Mouse (Mus musculus): ENCODE measurements at regions not wholly inside any gene's neighbourhood (a gene's known extent, or its start where the extent isn't known, plus 50 kb on each side); places are given as distances from the start of the nearest gene placed in this dataset.

- TF ChIP-seq POLR2A (IDR thresholded peaks at IDR 0.05; ENCODE audit: insufficient read depth, low read depth, low read length) = no peak
- TF ChIP-seq CTCF (IDR thresholded peaks at IDR 0.05) = no peak
- no peak for TF ChIP-seq EP300 (IDR thresholded peaks at IDR 0.05; ENCODE audit: insufficient read depth, low read depth, low read length)
These were observed 456.1 kb downstream of the Lrig3 start for GRCm38 (mm10) chr10:126422066-126422465.

Measured in heart, adult 2 months (tissue).